Mouse (Mus musculus) right cerebral cortex, adult 18-20 months (tissue): ENCODE measurements around the gene Cela3a.

Experiments
- DNase-seq: peaks from one replicate; pipeline ENCODE4 v3.0.0; 2022; ENCODE audit warnings: mixed read lengths

Gene Cela3a

GRCm38 (mm10) chr4:137369954-137370750 lies 39.4 kb downstream of the Cela3a start:
- peak; percentile 55 for DNase-seq

DNA sequence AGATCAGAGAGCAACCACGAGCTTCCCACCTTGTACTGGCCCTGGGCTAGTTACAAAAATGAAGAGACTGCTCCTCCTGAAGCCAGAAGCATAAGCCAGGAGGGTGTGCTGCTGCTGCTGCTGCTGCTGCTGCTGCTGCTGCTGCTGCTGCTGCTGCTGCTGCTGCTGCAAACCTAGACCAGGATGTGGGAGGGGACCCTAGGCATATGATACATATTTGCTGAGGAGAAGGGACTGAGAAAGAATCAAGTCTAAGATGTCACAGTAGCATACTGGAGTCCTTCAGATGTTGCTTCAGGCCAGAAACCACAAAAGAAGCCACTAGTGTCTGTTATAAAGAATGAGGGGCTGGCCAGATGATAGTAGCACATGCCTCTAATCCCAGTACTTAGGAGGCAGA lies 41.4 kb downstream of the Cela3a start:
- DNase-seq, result no peak

- DNase-seq, result no peak
These were observed 42.1 kb downstream of the Cela3a start for GRCm38 (mm10) chr4:137367275-137368088.

GRCm38 (mm10) chr4:137366097-137366496 lies 43.5 kb downstream of the Cela3a start:
- DNase-seq, result no peak

DNA sequence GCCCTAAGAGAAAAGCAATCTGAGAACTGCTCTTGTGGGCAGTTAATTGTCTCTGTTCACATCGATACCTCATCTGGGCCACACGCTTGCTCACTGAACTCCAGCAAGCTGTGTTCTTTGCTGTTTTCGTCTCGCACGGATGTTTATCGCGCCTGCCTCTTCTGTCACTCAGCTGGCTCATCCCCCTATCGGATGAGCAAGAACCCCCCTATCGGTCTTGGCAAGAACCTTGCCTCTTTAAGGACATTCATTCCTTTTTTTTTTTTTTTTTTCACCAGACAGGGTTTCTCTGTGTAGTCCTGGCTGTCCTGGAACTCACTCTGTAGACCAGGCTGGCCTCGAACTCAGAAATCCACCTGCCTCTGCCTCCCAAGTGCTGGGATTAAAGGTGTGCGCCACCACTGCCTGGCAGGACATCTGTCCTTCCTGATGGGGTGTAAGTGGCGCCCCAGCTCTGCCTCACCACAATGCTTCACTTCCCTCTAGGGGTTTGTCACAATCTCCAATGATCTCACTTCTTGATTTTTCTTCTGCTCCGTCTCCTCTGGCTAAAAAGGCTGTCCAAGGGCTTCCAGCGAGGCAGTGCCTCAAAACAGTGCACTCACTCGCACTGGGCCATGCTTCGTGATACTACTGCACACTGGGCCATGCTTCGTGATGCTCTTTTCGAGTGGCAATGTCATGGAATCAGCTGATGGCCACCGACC lies 44.1 kb downstream of the Cela3a start:
- DNase-seq, result no peak

- no peak for DNase-seq
These were observed 44.8 kb downstream of the Cela3a start for GRCm38 (mm10) chr4:137364826-137365225.

GRCm38 (mm10) chr4:137360996-137361395 lies 48.6 kb downstream of the Cela3a start:
- no peak for DNase-seq

DNA sequence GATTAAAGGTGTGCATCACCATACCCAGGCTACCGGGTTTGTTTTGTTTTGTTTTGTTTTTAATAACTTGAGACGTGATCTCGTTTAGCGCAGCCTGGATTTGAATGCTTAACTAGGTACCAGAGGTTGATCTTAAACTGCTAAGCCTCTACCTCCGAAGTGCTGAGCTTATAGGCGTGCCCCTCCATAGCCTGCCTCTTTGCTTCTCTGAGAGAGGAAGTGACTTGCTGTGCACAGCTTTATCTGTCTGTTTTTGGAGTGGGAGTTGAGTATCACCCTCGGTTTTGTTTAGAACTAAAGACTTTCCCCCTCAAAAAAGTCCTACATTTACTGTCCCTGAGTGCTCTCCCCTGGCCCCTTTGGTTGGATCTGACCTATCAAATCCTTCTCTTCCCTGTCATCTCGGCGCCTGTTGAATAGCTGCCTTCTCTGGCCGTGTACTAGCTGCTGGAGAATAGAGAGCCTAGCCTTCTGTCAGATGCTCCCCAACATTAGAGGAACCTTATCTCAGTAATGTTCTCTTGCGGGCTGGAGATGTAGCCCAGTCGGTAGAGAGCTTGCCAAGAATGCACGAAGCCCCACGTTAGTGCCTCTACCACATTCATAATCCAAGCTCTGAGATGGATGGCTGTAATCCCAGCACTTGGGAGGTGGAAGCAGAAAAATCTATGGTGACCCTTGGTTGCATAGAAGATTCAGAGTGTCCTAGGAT lies 51.1 kb downstream of the Cela3a start:
- no peak for DNase-seq

DNA sequence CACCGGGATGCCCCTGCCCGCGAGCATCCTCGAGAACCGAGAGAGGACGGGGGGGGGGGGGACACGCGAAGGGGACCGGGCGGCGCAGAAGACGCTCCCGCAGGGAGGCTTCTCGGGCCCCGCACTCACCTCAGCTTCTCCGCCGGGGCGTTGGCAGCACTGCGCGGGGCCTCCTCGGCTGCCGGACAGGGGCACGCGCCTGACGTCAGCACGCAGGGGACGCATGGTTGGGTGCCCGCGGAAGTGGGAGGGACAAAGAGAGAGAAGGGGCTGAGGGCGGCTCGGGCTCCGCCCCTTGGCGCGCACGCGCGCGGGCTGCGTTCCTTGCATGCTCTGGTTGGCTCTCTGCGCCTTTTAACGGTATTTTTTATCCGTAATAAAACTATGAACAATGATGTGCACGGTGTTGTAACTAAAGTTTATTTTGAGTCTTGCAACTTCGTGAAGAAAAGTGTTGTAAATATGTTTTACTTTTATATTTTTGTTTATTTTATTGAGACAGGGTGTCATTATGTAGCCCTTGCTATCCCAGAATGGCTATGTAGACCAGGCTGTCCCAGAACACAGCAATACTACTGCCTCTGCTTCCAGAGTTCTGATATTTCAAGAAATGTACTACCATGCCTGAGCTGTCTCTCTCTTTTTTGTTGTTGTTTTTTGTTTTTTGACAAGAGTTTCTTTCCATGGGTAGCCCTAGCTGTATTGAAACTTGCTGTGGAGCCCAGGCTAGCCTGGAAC lies 51.9 kb downstream of the Cela3a start, which contains the start of gene Cdc42:
Cdc42 (minus strand) TSS at position 204 of the 738 bp plus-strand sequence.
- peak; percentile 99 for DNase-seq

DNA sequence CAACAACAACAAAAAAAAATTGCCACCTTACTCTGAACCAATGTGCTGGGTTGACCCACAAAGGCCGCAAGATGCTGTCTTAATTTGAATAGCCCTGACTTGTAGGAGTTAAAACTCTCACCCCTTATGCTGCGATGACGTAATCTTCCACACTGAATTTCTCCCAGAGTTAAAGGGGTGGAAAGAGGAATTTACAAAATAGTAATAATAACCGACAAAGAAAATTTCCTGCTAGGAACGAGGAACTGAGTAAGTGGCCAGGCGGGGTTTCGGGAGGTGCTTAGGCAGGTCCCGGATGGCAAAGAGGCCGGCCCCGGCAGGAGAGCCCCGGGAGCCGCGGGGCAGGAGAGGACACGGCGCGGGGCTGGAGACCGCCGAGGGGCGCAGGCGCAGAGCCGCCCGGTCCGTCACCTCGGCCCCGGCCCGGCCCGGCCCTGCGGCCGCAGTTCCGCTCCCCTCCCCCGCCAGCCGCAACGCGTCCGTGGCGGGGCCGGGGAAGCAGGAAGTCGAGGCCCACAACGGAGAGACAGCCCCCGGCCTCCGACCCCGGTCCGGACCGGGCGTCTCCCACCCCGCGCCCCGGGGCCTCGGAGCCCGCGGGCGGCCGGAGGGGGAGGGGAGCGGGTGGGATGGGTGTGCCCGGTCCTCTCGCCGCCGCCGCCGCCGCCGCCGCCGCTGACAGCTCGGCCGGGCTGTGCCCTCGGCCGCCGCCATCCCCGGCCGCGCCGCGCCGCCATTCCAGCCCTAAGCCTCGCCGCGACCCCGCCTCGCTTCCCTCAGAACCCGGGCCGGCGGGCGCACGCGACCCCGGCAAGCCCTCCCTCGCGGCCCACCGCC lies 52.7 kb downstream of the Cela3a start:
- DNase-seq, result peak; percentile 42
